Mouse (Mus musculus) testis, postnatal 10 days (tissue): ENCODE measurements at regions not wholly inside any gene's neighbourhood (a gene's known extent, or its start where the extent isn't known, plus 50 kb on each side); places are given as distances from the start of the nearest gene placed in this dataset.

Experiments used
- DNase-seq: peaks from one replicate; pipeline ENCODE4 v3.0.0; 2021; ENCODE audit warnings: low spot score

DNA sequence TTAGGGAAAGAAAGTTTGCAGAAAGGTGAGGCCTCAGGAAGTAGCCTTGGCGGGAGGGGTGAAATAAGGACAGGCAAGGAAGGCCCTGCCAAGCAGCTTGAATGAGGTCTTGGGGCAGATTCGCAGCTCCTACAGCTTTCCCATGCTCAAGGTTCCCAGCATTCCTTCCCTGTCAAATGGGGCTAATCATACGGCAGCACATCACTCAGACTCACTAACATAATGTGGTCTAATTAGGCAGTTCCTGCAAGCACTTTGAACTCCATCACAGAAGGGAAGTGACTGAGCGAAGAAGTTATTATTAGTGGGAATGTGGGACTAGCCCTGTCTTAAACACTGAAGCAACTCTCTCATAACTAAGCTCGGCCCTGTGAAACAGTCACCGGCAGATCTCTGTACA lies 87.1 kb upstream of the Gm10260 start:
- DNase-seq = no peak

- DNase-seq = no peak
These were observed 84.7 kb upstream of the Gm10260 start for GRCm38 (mm10) chr13:97845148-97845547.

DNA sequence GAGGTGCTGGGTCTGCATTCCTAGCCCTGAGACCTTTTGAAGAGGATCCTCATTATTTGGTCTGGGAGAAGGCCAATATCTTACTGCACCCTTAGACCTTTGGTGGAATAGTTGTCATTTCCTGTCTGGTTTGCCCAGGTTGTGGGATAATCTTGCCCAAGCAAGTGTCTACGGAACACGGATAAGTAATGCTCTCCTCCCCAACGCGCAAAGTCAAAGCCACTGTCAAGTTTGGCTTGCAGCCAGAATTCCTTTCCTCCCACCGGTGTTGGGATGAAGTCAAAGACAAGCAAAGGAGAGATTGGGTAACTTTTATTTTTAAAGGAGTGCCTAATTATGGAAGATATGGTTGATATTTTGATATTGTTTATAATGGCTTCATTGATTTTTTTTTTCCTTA lies 82.4 kb upstream of the Gm10260 start:
- DNase-seq = no peak

DNA sequence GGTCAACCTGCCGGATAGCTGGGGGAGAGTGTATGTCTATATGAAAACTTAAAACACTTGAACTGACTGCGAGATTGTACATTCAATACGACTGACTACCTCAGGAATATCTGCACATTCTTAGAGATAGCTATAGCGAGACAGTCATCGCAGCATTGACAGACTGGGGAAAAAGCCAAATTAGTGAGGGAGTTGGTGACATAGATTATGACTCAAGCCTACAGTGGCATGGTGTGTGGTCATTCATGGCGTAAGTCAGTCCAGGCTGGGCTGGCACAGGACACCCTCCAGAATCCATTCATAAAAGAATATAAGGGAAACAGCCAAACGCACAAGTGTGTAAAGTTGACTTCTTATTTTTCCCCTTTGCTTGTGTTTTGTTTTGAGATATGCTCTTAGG lies 81.1 kb upstream of the Gm10260 start:
- DNase-seq = no peak

GRCm38 (mm10) chr13:97839617-97840308 lies 79.3 kb upstream of the Gm10260 start:
- DNase-seq = no peak

GRCm38 (mm10) chr13:97837443-97838000 lies 77.1 kb upstream of the Gm10260 start:
- peak; percentile 49 for DNase-seq

DNA sequence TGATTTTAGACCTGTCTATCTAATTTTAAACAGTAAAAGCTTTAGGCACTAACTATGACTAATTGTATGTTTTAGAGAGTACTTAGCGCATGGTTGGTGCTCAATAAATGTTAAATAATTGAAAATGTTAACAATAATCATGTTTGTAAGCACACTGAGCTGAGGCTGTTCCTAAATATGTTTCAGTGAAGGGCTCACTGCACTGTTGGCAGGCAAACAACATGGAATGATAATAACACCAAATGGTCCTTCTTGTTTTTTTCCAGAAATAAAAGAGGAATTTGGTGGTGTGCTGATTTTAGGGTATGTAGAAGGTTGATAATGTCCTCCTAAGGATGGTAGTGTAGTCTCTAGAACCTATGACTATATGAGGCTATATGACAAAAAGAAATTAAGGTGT lies 72.0 kb upstream of the Gm10260 start:
- DNase-seq = no peak

- no peak for DNase-seq
These were observed 71.4 kb upstream of the Gm10260 start for GRCm38 (mm10) chr13:97831839-97832238.

DNA sequence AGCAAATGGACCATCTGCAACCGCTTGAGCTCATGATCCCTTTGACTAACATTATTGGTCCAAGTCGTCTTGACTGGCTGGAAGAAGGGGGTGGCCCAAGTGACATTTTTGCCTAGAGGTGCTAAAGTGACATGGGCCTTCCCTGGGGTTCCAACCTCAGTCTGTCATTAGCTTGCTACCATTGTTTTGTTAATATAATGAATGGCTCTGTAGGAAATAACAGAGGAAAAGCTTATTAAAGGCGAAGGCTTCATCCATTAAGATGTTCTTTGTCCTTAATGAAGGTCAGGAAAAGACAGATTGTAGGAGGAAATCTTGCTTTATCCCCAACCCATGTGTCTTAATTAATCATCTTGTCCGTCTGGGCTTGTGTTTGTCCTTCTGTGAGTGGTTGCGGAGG lies 69.1 kb upstream of the Gm10260 start:
- no peak for DNase-seq

GRCm38 (mm10) chr13:97825801-97826576 lies 65.6 kb upstream of the Gm10260 start:
- no peak for DNase-seq

- no peak for DNase-seq
These were observed 64.9 kb upstream of the Gm10260 start for GRCm38 (mm10) chr13:97825361-97825760.

DNA sequence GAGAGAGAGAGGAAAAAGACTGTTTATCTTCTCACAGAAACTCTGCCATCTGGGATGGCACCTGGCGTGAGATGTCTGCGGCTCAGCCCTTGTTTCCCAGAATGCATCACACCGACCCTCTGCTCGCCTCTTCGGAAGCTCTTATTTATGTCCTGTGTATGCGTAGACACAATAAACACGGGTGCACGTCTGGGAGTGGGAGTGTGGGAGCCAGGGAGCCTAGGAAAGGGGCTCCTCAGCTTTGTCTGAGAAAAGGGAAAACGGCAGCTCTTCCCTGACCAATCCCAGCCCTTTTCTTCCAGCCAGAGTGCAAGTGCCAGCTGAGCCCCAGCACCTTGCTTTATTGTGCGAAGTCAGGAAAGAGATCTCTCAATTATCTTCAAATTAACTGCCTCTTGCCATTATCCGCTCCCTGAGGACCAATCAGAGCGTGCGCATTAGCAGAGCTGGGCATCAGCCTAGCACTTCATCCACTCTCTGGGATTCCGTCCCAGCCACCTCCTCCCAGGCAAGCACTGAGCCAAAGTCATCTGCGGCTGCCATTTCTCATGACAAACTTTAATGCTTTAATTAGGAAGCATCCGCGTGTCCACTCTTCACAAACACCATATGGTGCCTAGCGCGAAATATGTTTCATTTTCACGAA lies 63.8 kb upstream of the Gm10260 start:
- DNase-seq = no peak

DNA sequence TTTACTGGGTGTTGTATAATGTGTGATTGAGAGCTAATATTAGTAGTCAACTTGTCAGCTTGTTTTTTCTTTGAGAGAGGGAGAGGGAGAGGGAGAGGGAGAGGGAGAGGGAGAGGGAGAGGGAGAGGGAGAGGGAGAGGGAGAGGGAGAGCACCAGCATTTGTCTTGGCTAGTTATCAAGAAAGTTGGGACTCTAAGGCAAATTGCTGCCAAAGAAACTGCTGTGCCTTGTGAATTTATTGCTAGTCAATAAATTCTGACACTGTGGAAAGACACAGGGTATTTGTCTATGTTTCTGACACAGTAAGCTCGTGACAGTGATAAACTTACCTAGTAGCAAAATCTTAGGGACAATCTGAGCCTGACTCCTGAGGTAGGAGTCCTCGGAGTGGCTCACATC lies 61.2 kb upstream of the Gm10260 start:
- no peak for DNase-seq

DNA sequence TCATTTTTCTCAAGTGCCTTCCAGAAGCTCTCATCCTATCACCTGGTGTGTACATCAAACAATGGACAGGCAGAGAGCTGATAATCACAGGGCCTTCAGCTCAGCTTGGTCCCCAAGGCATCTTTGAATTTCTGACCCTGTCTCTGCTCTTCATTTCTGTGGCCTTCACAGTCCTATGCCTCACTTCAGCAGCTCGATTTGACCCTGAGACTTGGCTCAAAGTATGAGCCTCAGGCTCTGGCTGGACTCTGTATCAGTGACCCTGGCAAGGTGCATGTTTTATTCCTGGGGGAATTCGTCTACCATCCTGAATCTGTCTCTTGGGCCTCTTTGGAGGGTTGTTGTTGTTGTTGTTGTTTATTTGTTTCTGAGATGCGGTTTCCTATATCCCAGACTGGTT lies 60.6 kb upstream of the Gm10260 start:
- no peak for DNase-seq

DNA sequence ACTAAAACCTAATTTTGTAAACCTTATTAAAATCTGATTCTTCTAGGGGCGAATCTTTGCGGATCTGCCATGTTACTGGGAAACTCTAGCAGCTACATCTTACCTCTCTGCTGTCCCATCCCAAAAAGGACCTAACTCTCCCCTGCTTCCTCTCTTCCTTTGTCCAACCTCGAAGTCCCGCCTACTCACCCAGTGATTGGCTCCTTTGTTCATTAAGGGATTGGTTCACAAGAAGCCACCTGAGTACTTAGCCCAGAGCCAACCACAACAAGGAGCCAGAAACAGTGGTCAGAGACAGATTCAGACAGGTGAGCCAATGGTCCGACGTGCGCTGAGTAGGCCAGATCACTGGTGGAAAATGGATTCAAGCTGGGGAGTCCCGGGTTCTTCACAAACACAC lies 60.0 kb upstream of the Gm10260 start:
- no peak for DNase-seq

GRCm38 (mm10) chr13:97819036-97819435 lies 58.6 kb upstream of the Gm10260 start:
- no peak for DNase-seq

GRCm38 (mm10) chr13:97816923-97817322 lies 56.5 kb upstream of the Gm10260 start:
- no peak for DNase-seq
